ENCODE assay signal across 9 mouse cellular contexts in genomic region chr9:13299190-13299589, GRCm38 (mm10). TPM values are rescaled to one million over a fixed set of nuclear protein-coding genes. Genes with fewer than 3 reads are reported as not detected.
DNase-seq lines count a peak whose midpoint lies in the region; ATAC-seq and TF ChIP-seq lines count a peak whose summit lies in the region.
"Had no signal": no experiment of that assay in that cellular context is flagged by ENCODE, and none has a peak within 500 bp of the region (broad histone marks: within the 10 kb centered on the region; RNA-seq: fewer than 3 reads in every experiment).

No protein-coding gene starts in this region.

- intact Hi-C loops in heart, postnatal 36 days (cut with DNase I), result loop anchor here (5.0 kb wide), 4 partner anchors 273 to 418 kb away; no protein-coding TSS in a partner anchor

- H3K9ac ChIP-seq in kidney, postnatal 0 days (ENCODE audit: low read depth, low read length), result no peak overlapping the region
- H3K9ac ChIP-seq in embryonic facial prominence, embryonic 13.5 days, result no peak overlapping the region

- no peaks in the 10 kb centered on the region for H3K36me3 ChIP-seq in kidney, postnatal 0 days (ENCODE audit: insufficient read depth, low read length)
- no peaks in the 10 kb centered on the region for H3K36me3 ChIP-seq in embryonic facial prominence, embryonic 13.5 days
- no peaks in the 10 kb centered on the region for H3K36me3 ChIP-seq in macrophage (ENCODE audit: inconsistent target)

- no peak overlapping the region; the same call in 1 of the 2 replicates for H3K4me3 ChIP-seq in kidney, postnatal 0 days (replicated peaks; ENCODE audit: low read depth, low read length)
- peak overlapping the region; percentile 58; the same call in 1 of the 2 replicates for H3K4me3 ChIP-seq in embryonic facial prominence, embryonic 13.5 days
- no peak overlapping the region for H3K4me3 ChIP-seq in macrophage (ENCODE audit: inconsistent target)

- ATAC-seq in kidney, postnatal 0 days (replicated peaks; ENCODE audit: low FRiP score, low read depth), result no peak
- no peak for ATAC-seq in embryonic facial prominence, embryonic 13.5 days (ENCODE audit: insufficient number of reproducible peaks, insufficient read depth, low FRiP score, low TSS enrichment, low read depth)
- ATAC-seq: Patski had no signal

- no peak overlapping the region for H3K27ac ChIP-seq in kidney, postnatal 0 days
- H3K27ac ChIP-seq in embryonic facial prominence, embryonic 13.5 days, result no peak overlapping the region
- H3K27ac ChIP-seq in macrophage, result peak overlapping the region; percentile 27

- H3K27me3 ChIP-seq in kidney, postnatal 0 days (ENCODE audit: insufficient read depth, low read length), result no peaks in the 10 kb centered on the region
- no peaks in the 10 kb centered on the region for H3K27me3 ChIP-seq in embryonic facial prominence, embryonic 13.5 days
- H3K27me3 ChIP-seq: Patski had no signal

- H3K9me3 ChIP-seq in kidney, postnatal 0 days (replicated peaks; ENCODE audit: low read length), result no peaks in the 10 kb centered on the region
- H3K9me3 ChIP-seq in embryonic facial prominence, embryonic 13.5 days, result no peaks in the 10 kb centered on the region

- TF ChIP-seq CTCF in kidney, postnatal 0 days (IDR thresholded peaks at IDR 0.05; ENCODE audit: low read depth), result no peak

- 66% methylated on average over 6 of the region's 6 CpGs for WGBS in kidney, postnatal 0 days
- WGBS in embryonic facial prominence, embryonic 13.5 days, result 78% methylated on average over 6 of the region's 6 CpGs
- WGBS in macrophage (ENCODE audit: missing documents), result 29% methylated on average over 6 of the region's 6 CpGs

- H3K4me1 ChIP-seq in kidney, postnatal 0 days (replicated peaks; ENCODE audit: insufficient read depth, low read length), result peaks cover 34% of the 10 kb centered on the region
- peaks cover 59% of the 10 kb centered on the region for H3K4me1 ChIP-seq in embryonic facial prominence, embryonic 13.5 days

- no peaks in the 10 kb centered on the region; the same call in 1 of the 2 replicates for H3K79me2 ChIP-seq in macrophage (ENCODE audit: inconsistent target)

- DNase-seq in kidney, postnatal 0 days (ENCODE audit: low spot score), result peak; percentile 21
- no peak for DNase-seq in kidney, adult 8-10 months
- peak; percentile 35 to 47 for DNase-seq in heart, postnatal 36 days
- DNase-seq in gastrocnemius, postnatal 10 days, result no peak
- DNase-seq in natural killer cell, adult 2 months (ENCODE audit: low spot score in 2 of 2), result no peak
- no peak for DNase-seq in urinary bladder, postnatal 36 days (ENCODE audit: low spot score in 2 of 2)

- peak overlapping the region; percentile 74 for H3K4me2 ChIP-seq in kidney, postnatal 0 days (ENCODE audit: low read length)
- peak overlapping the region; percentile 96 for H3K4me2 ChIP-seq in embryonic facial prominence, embryonic 13.5 days

RNA-seq across cellular contexts. Expression of gene Maml2, which starts 1.4 kb away (rescaled TPM):
- 10.0 and 11.2 TPM in 2 replicates for polyA plus RNA-seq in kidney, postnatal 0 days (2015; fragmentation: Nextera tagmentation; extraction: Ambion mirVana)
- 13.0 and 15.6 TPM in 2 replicates for polyA plus RNA-seq in embryonic facial prominence, embryonic 13.5 days (2015; fragmentation: Nextera tagmentation; extraction: Ambion mirVana)
- 1 to 10 TPM; 6.0 to 6.2 TPM for total RNA-seq in heart, postnatal 36 days (2021)
- total RNA-seq in macrophage (2018; cell fraction: chromatin; rRNA removed), result 10 to 100 TPM in 19 of 26 experiments, 1 to 10 TPM in 7; 7.5 to 40.6 (median 10.9) TPM
- total RNA-seq in macrophage (2018; cell fraction: cytosol; rRNA removed), result 10 to 100 TPM in 1 of 26 experiments, 1 to 10 TPM in 25; 5.3 to 10.0 (median 7.6) TPM
- 10 to 100 TPM in 22 of 26 experiments, 1 to 10 TPM in 4; 7.9 to 28.3 (median 12.5) TPM for total RNA-seq in macrophage (2018; cell fraction: nucleus; rRNA removed)
- polyA plus RNA-seq in macrophage (2018), result 6.0 to 7.7 TPM (median 6.7 TPM) in 3 replicates
- 1 to 10 TPM; 5.6 to 6.8 TPM for total RNA-seq in gastrocnemius, postnatal 10 days (2021)

RNA-seq across cellular contexts. Expression of gene Ccdc82, which starts 52.4 kb away (rescaled TPM):
- polyA plus RNA-seq in kidney, postnatal 0 days (2015; fragmentation: Nextera tagmentation; extraction: Ambion mirVana), result 6.4 and 6.5 TPM in 2 replicates
- polyA plus RNA-seq in embryonic facial prominence, embryonic 13.5 days (2015; fragmentation: Nextera tagmentation; extraction: Ambion mirVana), result 7.1 and 8.4 TPM in 2 replicates
- total RNA-seq in heart, postnatal 36 days (2021), result 1 to 10 TPM; 8.7 to 8.9 TPM
- 100 to 1,000 TPM in 20 of 26 experiments, 10 to 100 TPM in 6; 84.2 to 241 (median 115) TPM for total RNA-seq in macrophage (2018; cell fraction: chromatin; rRNA removed)
- 10 to 100 TPM; 11.2 to 22.3 (median 16.5) TPM for total RNA-seq in macrophage (2018; cell fraction: cytosol; rRNA removed)
- total RNA-seq in macrophage (2018; cell fraction: nucleus; rRNA removed), result 100 to 1,000 TPM in 14 of 26 experiments, 10 to 100 TPM in 12; 52.1 to 214 (median 107) TPM
- 13.6 to 16.1 TPM (median 15.1 TPM) in 3 replicates for polyA plus RNA-seq in macrophage (2018)
- 1 to 10 TPM; 5.0 to 7.7 TPM for total RNA-seq in gastrocnemius, postnatal 10 days (2021)

RNA-seq across cellular contexts. Expression of gene Jrkl, which starts 53.6 kb away (rescaled TPM):
- polyA plus RNA-seq in kidney, postnatal 0 days (2015; fragmentation: Nextera tagmentation; extraction: Ambion mirVana), result 9.0 and 10.1 TPM in 2 replicates
- polyA plus RNA-seq in embryonic facial prominence, embryonic 13.5 days (2015; fragmentation: Nextera tagmentation; extraction: Ambion mirVana), result 11.1 and 11.7 TPM in 2 replicates
- total RNA-seq in heart, postnatal 36 days (2021), result 1 to 10 TPM; 6.1 to 6.2 TPM
- 10 to 100 TPM; 11.4 to 51.2 (median 27.1) TPM for total RNA-seq in macrophage (2018; cell fraction: chromatin; rRNA removed)
- 10 to 100 TPM in 1 of 26 experiments, 1 to 10 TPM in 25; 3.5 to 10.3 (median 6.4) TPM for total RNA-seq in macrophage (2018; cell fraction: cytosol; rRNA removed)
- total RNA-seq in macrophage (2018; cell fraction: nucleus; rRNA removed), result 10 to 100 TPM; 12.6 to 66.4 (median 27.6) TPM
- 8.7 to 9.1 TPM (median 8.7 TPM) in 3 replicates for polyA plus RNA-seq in macrophage (2018)
- total RNA-seq in gastrocnemius, postnatal 10 days (2021), result 1 to 10 TPM; 4.4 to 4.8 TPM

Comparison
In these comparisons a context has a peak if more than half of its experiments do, and no peak if none do; other contexts are left out.
1. DNase-seq: peak in kidney, postnatal 0 days (single experiment) and heart, postnatal 36 days (2 of 2); none in kidney, adult 8-10 months (0 of 2), gastrocnemius, postnatal 10 days (single experiment), natural killer cell, adult 2 months (0 of 2) and urinary bladder, postnatal 36 days (0 of 2).